Mouse (Mus musculus) cerebellum, adult 2 months (tissue): ENCODE data around the gene Gm45021. TPM values are rescaled to one million over a fixed set of nuclear protein-coding genes. Genes with fewer than 3 reads are reported as not detected.

ENCODE experiments used
- DNase-seq, 2 experiments: peaks; one replicate each; pipeline ENCODE4 v3.0.0; 2021
- H3K27ac ChIP-seq: fragments of 200-500 bp; 2 replicates; pipeline ENCODE4 v1.5.1; 2012; ENCODE audit warnings: low read length, control low read depth, inconsistent platforms; ENCODE audit not compliant: insufficient read depth
- H3K27me3 ChIP-seq: fragments of 200-500 bp; 2 replicates; pipeline ENCODE4 v1.6.1; 2012; ENCODE audit warnings: inconsistent platforms, mild to moderate bottlenecking, low read length, moderate library complexity; ENCODE audit not compliant: control insufficient read depth, insufficient read depth
- H3K4me1 ChIP-seq: fragments of 200-500 bp; 2 replicates; pipeline ENCODE4 v1.6.1; 2011; ENCODE audit warnings: low read length; ENCODE audit not compliant: control insufficient read depth, insufficient read depth
- H3K4me3 ChIP-seq: fragments of 200-500 bp; replicated peaks from 2 replicates; pipeline ENCODE3; 2011; ENCODE audit warnings: mild to moderate bottlenecking, low read depth, low read length, control low read depth; ENCODE audit not compliant: insufficient read depth
- CTCF ChIP-seq: fragments of 200-500 bp; IDR thresholded peaks from 2 replicates; pipeline ENCODE4 v1.5.1; 2011; ENCODE audit warnings: low read depth, mild to moderate bottlenecking, control low read depth, low read length, moderate library complexity, borderline replicate concordance; ENCODE audit not compliant: insufficient read depth
- POLR2A ChIP-seq: fragments of 200-500 bp; IDR thresholded peaks from 2 replicates; pipeline ENCODE4 v1.6.1; 2011; ENCODE audit warnings: low read length, control low read depth, borderline replicate concordance; ENCODE audit not compliant: insufficient read depth
- WGBS: fragments of 180-500 bp; shearing (Covaris S2); methylation state at CpG from one replicate; pipeline ENCODE4 v1.1.7; 2018; 5-methylcytosine and 5-hydroxymethylcytosine counted together
- polyA plus RNA-seq: library from polyadenylated mRNA; depleted of rRNA; stranded (reverse); fragments of >200 nt; gene quantifications from 2 replicates; pipeline ENCODE4 v1.2.3, GENCODE M21; 2012

The Gm45021 gene
- polyA plus RNA-seq, 1 experiment, result not detected

DNA sequence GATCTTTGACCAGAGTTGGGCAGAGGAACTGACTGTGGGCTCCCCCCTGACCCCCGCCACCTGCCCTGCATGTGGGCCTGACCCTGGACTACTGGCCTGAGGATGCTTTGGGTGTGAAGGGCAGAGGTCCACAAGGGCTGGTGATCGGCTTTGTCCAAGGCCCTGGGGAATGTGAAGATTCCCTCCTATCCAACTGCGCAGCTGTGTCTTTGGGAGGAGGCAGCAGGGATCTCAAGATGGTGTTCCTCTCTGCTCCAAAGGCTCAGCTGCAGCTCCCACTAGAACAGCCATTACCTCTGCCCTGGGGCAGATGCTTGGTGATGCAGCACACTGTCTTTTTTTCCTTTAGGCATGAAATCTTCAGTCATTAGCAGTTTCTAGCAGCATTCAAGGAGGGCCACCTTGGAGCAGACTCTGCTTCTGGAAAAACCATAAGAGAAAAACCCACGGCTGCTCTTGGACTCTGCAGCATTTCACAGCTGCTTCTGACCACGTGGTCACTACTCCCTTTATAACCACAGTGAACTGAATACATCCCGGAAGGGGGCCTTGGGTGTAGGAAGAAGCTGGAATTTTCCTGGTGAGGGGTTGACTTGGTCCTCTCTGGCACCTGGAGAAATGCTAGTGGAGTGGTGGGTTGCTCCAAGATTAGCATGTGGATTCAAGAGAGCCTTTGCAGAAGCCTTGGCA lies 48.5 kb downstream of the Gm45021 start:
- no peak overlapping the region for H3K27ac ChIP-seq
- H3K4me1 ChIP-seq, result no peaks in the 10 kb centered on the region
- H3K27me3 ChIP-seq, result no peaks in the 10 kb centered on the region
- WGBS, result 47% methylated on average over 6 of the region's 6 CpGs
- no peak for DNase-seq
- no peak for TF ChIP-seq CTCF
- no peak for TF ChIP-seq POLR2A
- no peak overlapping the region for H3K4me3 ChIP-seq

DNA sequence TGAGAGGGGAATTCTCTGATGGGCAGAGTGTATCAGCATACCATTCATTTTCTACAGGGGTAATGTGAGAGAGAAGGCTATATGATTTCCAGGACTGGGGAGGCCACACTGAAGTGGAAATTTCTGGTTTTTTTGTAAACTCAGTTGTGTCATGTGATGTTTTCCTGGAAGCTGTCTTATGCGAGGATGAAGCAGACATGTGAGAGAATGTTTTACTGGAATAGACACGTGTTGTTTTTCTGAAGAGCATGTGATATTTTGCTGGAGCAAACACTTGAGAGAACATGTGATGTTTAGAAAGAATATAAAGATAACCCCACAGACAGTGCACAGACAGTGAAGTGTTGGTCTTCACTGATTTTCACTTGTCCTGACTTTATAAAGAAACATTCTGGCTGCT lies 49.1 kb downstream of the Gm45021 start:
- 81% methylated on average over 2 of the region's 2 CpGs for WGBS
- TF ChIP-seq POLR2A (no peak), CTCF (no peak)
- Histone ChIP-seq H3K4me1 (no peaks in the 10 kb centered on the region), H3K27me3 (no peaks in the 10 kb centered on the region), H3K4me3 (no peak overlapping the region), H3K27ac (no peak overlapping the region)
- DNase-seq, result no peak

DNA sequence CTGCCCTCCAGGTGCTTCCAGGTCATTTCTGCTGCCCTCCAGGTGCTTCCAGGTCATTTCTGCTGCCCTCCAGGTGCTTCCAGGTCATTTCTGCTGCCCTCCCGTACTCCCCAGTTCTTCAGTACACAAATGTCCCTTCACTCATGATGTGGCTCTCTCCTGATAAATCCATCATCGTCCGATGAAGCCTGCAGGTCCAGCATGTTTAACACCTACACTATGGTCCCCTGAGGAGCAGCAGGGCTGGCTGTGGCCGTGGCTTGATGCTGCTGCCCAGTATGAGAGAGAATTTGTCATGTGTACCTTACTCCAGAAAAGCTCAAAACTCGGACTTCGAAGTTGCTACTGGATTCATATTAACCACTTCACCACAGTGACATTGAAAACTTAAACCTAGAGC lies 52.0 kb downstream of the Gm45021 start:
- Histone ChIP-seq H3K27ac (no peak overlapping the region), H3K27me3 (no peaks in the 10 kb centered on the region), H3K4me1 (no peaks in the 10 kb centered on the region), H3K4me3 (no peak overlapping the region)
- no peak for DNase-seq
- TF ChIP-seq POLR2A (no peak), CTCF (no peak)
- WGBS, result 71% methylated on average over 6 of the region's 6 CpGs

DNA sequence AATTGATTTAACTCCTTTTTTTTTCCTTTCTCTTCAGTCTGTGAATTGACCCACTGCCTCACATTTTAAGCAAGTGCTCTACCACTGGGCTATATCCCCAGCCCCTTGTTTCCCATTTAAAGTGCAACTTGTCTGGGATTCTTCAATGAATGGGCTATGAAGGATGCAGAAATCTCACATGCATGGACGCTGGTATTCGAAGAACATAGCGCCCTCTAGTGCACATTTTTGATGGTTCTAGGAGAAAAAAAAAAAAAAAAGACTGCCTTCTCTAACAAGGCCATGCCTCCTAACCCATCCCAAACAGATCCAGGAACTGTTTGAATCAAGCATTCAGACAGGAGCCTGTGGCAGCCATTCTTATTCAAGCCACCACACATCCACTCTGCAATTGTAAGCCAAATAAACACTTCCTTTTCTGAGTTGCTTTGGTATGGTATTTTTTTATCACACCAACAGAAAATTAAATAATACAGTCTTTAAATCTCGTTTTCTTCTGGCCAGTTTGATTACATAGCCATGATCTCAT lies 53.4 kb downstream of the Gm45021 start:
- Histone ChIP-seq H3K4me1 (no peaks in the 10 kb centered on the region), H3K27ac (no peak overlapping the region), H3K27me3 (no peaks in the 10 kb centered on the region), H3K4me3 (no peak overlapping the region)
- 23% methylated on average over 4 of the region's 4 CpGs for WGBS
- DNase-seq, result peak in 1 of 2 experiments; percentile 65
- TF ChIP-seq POLR2A (no peak), CTCF (peak; percentile 45; the same call in 1 of the 2 replicates)

DNA sequence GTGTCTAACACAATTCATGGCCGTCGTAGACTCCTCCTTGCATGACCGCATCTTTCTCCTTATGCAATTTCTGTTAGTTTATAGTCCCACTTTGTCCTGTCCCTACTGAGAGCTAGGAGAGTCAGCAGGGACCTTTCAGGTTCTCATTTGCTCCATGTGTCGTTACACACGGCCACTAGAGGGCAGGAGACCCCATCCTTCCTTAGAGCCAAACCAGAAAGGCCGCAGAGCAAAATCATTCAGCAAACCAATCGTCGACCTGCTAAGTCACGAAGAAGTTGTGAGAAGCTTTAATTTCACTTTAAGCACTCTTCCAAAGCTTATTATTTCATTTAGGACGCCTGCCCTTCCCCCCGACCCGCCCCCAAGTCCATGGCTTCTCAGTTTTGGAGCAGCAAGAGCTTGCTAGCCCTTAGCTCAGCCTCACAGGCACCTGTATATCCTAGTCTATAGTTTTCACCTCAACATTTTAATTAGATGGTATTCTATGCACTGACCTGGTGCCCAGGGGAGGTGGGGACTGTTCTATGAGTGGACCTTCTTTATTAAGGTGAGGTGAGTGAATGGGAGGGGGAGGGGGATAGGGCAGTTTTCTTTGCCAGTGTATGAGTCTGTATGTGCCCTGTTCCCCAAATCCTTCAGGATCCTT lies 56.4 kb downstream of the Gm45021 start:
- Histone ChIP-seq H3K4me3 (no peak overlapping the region), H3K27ac (no peak overlapping the region), H3K27me3 (no peaks in the 10 kb centered on the region), H3K4me1 (no peaks in the 10 kb centered on the region)
- 11% methylated on average over 12 of the region's 12 CpGs for WGBS
- DNase-seq, result peak; percentile 53 to 66
- TF ChIP-seq CTCF (peak; percentile 83), POLR2A (no peak)

DNA sequence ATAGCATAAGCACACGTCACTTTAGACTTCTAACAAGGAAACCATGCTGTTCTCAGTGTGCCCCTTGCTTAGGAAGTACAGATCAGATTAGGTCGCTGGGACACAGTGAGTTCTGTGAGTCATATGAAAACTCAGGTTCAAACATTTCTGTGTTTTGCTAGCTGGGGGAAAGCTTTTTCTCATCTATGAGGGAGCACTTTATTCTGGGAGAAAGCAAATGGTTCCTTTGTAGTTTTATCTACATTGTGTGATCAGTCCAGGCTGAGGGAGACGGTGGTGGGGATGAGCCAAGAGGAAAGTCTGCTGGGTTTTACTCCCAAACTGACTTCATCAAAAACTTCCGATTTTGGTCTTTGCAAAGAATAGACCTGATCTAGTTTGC lies 56.9 kb downstream of the Gm45021 start:
- Histone ChIP-seq H3K27ac (no peak overlapping the region), H3K4me1 (no peaks in the 10 kb centered on the region), H3K4me3 (no peak overlapping the region), H3K27me3 (no peaks in the 10 kb centered on the region)
- no peak for DNase-seq
- TF ChIP-seq CTCF (no peak), POLR2A (no peak)
- 88% methylated on average over 4 of the region's 4 CpGs for WGBS

DNA sequence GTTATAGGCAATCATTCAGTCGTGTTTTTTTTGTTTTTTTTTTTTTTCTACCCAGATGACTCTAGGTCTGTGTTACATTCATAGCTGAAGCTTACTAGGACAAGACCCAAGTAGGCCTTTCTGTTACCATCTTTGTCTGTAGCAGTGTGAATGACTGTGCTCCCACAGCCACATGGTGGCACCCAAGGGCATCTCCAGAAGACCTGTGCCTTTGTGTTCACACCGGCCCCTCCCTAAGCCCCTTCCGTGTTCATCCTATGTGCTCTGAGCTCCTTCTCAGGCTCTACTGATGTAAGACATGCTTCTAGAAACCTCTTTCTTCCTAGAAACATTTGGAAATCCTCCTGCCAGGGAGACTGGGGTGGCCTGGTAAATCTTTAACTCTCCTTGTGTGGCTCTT lies 57.6 kb downstream of the Gm45021 start, which contains the start of gene Gimap8:
Gene Gimap8, plus strand, starts transcription at position 240 of the 400 bp plus-strand sequence.
- H3K4me1 ChIP-seq, result no peaks in the 10 kb centered on the region
- TF ChIP-seq CTCF, result no peak
- no peak for TF ChIP-seq POLR2A
- no peak for DNase-seq

DNA sequence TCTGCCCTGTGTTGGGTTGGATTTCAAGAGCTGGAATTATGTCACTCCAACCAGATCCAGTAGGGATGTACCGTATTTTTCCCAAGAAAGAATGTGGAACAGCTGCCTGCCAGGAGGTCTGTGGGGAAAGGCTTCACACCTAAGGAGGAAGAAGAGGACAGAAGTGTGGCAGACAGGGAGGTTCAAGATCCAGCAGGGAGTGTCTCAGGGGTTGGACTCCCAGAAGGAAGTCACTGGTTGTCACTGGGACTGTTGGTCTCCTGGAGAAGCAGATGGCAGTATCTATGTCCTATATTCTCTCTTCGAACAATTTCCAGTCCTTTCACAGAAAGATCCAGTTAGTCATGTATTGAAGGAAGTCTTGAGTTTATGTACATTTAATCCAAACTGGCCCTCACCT lies 58.2 kb downstream of the Gm45021 start:
- Histone ChIP-seq H3K4me3 (no peak overlapping the region), H3K4me1 (no peaks in the 10 kb centered on the region), H3K27me3 (no peaks in the 10 kb centered on the region), H3K27ac (no peak overlapping the region)
- no peak for DNase-seq
- no peak for TF ChIP-seq POLR2A
- no peak for TF ChIP-seq CTCF
- 86% methylated on average over 2 of the region's 2 CpGs for WGBS

More for the DNA sequence above, 57.6 kb downstream of the Gm45021 start, which contains the start of gene Gimap8:
- Histone ChIP-seq H3K27ac (no peak within 1 kb of the TSS), H3K27me3 (no peaks in the 10 kb centered on the region), H3K4me3 (no peak within 1 kb of the TSS)
- 38% methylated on average over 3 of the region's 3 CpGs for WGBS
